ENCODE assay signal across 26 mouse cellular contexts in genomic region chr9:58890893-58891292, GRCm38 (mm10).
DNase-seq lines count a peak whose midpoint lies in the region; ATAC-seq lines count a peak whose summit lies in the region.
"Had no signal": no experiment of that assay in that cellular context is flagged by ENCODE, and none has a peak within 500 bp of the region (broad histone marks: within the 10 kb centered on the region; RNA-seq: fewer than 3 reads in every experiment).

No protein-coding gene starts in this region.

- 79% methylated on average over 8 of the region's 8 CpGs for WGBS in embryonic facial prominence, embryonic 15.5 days
- WGBS in embryonic facial prominence, embryonic 10.5 days: 93% methylated on average over 8 of the region's 8 CpGs
- 74% methylated on average over 8 of the region's 8 CpGs for WGBS in heart, embryonic 12.5 days
- 63% methylated on average over 8 of the region's 8 CpGs for WGBS in heart, embryonic 15.5 days
- WGBS in midbrain, embryonic 11.5 days: 91% methylated on average over 8 of the region's 8 CpGs
- 92% methylated on average over 8 of the region's 8 CpGs for WGBS in midbrain, embryonic 14.5 days

- H3K4me2 ChIP-seq in embryonic facial prominence, embryonic 15.5 days (replicated peaks): no peak overlapping the region
- no peak overlapping the region for H3K4me2 ChIP-seq in heart, embryonic 12.5 days
- H3K4me2 ChIP-seq in heart, embryonic 15.5 days: no peak overlapping the region
- no peak overlapping the region for H3K4me2 ChIP-seq in midbrain, embryonic 11.5 days
- H3K4me2 ChIP-seq in midbrain, embryonic 14.5 days (ENCODE audit: low read length): no peak overlapping the region
- H3K4me2 ChIP-seq: hindbrain, embryonic 13.5 days; intestine, embryonic 15.5 days had no signal

- no peak for ATAC-seq in embryonic facial prominence, embryonic 15.5 days (ENCODE audit: insufficient number of reproducible peaks, low FRiP score, low TSS enrichment, low read depth)
- ATAC-seq in heart, embryonic 12.5 days (ENCODE audit: insufficient number of reproducible peaks, low FRiP score): no peak
- ATAC-seq in heart, embryonic 15.5 days (replicated peaks; ENCODE audit: insufficient number of reproducible peaks, insufficient read depth, low FRiP score, low read depth): no peak
- ATAC-seq in midbrain, embryonic 11.5 days (ENCODE audit: low FRiP score): no peak
- ATAC-seq in midbrain, embryonic 14.5 days (ENCODE audit: low FRiP score, low TSS enrichment): no peak
- ATAC-seq: activated CD4-positive, CD25-positive, alpha-beta regulatory T cell, adult 4 months; forebrain, embryonic 14.5 days; forebrain, postnatal 0 days; hindbrain, embryonic 16.5 days; intestine, embryonic 15.5 days had no signal

- H3K9ac ChIP-seq in embryonic facial prominence, embryonic 15.5 days: no peak overlapping the region
- H3K9ac ChIP-seq in heart, embryonic 12.5 days: no peak overlapping the region
- H3K9ac ChIP-seq in heart, embryonic 15.5 days: no peak overlapping the region
- H3K9ac ChIP-seq in midbrain, embryonic 11.5 days (ENCODE audit: low read length): no peak overlapping the region
- H3K9ac ChIP-seq in midbrain, embryonic 14.5 days (replicated peaks; ENCODE audit: low read length): no peak overlapping the region
- H3K9ac ChIP-seq: forebrain, postnatal 0 days; hindbrain, embryonic 13.5 days; intestine, embryonic 15.5 days had no signal

- no peaks in the 10 kb centered on the region for H3K9me3 ChIP-seq in embryonic facial prominence, embryonic 15.5 days (replicated peaks)
- H3K9me3 ChIP-seq in embryonic facial prominence, embryonic 10.5 days: no peaks in the 10 kb centered on the region
- no peaks in the 10 kb centered on the region for H3K9me3 ChIP-seq in heart, embryonic 12.5 days (replicated peaks)
- H3K9me3 ChIP-seq in heart, embryonic 15.5 days (replicated peaks): no peaks in the 10 kb centered on the region
- H3K9me3 ChIP-seq in midbrain, embryonic 11.5 days (ENCODE audit: control insufficient read depth, low read length): no peaks in the 10 kb centered on the region
- H3K9me3 ChIP-seq in midbrain, embryonic 14.5 days (ENCODE audit: control insufficient read depth, low read length): no peaks in the 10 kb centered on the region
- H3K9me3 ChIP-seq: hindbrain, embryonic 10.5 days; hindbrain, embryonic 13.5 days; intestine, embryonic 15.5 days had no signal

- no peak for DNase-seq in embryonic facial prominence, embryonic 10.5 days (ENCODE audit: low spot score)
- DNase-seq in heart, postnatal 36 days: no peak
- no peak for DNase-seq in heart, postnatal 4 days
- peak; percentile 67 for DNase-seq in midbrain, embryonic 11.5 days (ENCODE audit: low spot score, missing footprints)
- DNase-seq in midbrain, embryonic 14.5 days: no peak
- DNase-seq: adrenal gland, adult 8-10 months; adrenal gland, postnatal 25 days; cerebellum, adult 11-12 months; cerebellum, adult 8-10 months; cerebellum, postnatal 10 days; cerebellum, postnatal 36 days; embryo, embryonic 11 days; forebrain, postnatal 0 days; gastrocnemius, adult 2 months; gastrocnemius, postnatal 14 days; kidney, adult 11 months; kidney, adult 8-10 months had no signal

- peaks cover 53% of the 10 kb centered on the region for H3K36me3 ChIP-seq in embryonic facial prominence, embryonic 15.5 days
- H3K36me3 ChIP-seq in embryonic facial prominence, embryonic 10.5 days (replicated peaks): peaks cover 89% of the 10 kb centered on the region
- peaks cover 48% of the 10 kb centered on the region for H3K36me3 ChIP-seq in heart, embryonic 12.5 days
- H3K36me3 ChIP-seq in heart, embryonic 15.5 days: peaks cover 21% of the 10 kb centered on the region
- peaks cover 18% of the 10 kb centered on the region for H3K36me3 ChIP-seq in midbrain, embryonic 11.5 days (ENCODE audit: control insufficient read depth, insufficient read depth, low read length)
- H3K36me3 ChIP-seq in midbrain, embryonic 14.5 days (ENCODE audit: control insufficient read depth, insufficient read depth, low read length): peaks cover 60% of the 10 kb centered on the region
- H3K36me3 ChIP-seq: intestine, embryonic 15.5 days had no signal

- intact Hi-C loops in heart, postnatal 36 days (cut with DNase I): no loop called here

- H3K4me1 ChIP-seq in embryonic facial prominence, embryonic 15.5 days: no peaks in the 10 kb centered on the region
- H3K4me1 ChIP-seq in embryonic facial prominence, embryonic 10.5 days: no peaks in the 10 kb centered on the region
- peaks cover 19% of the 10 kb centered on the region for H3K4me1 ChIP-seq in heart, embryonic 12.5 days (replicated peaks)
- peaks cover 24% of the 10 kb centered on the region for H3K4me1 ChIP-seq in heart, embryonic 15.5 days (replicated peaks)
- H3K4me1 ChIP-seq in midbrain, embryonic 11.5 days (ENCODE audit: control insufficient read depth, insufficient read depth, low read length): no peaks in the 10 kb centered on the region
- no peaks in the 10 kb centered on the region for H3K4me1 ChIP-seq in midbrain, embryonic 14.5 days (ENCODE audit: control insufficient read depth, insufficient read depth, low read length)
- H3K4me1 ChIP-seq: hindbrain, embryonic 10.5 days; hindbrain, embryonic 13.5 days; intestine, embryonic 15.5 days had no signal

- no peaks in the 10 kb centered on the region for H3K27me3 ChIP-seq in embryonic facial prominence, embryonic 15.5 days
- no peaks in the 10 kb centered on the region for H3K27me3 ChIP-seq in embryonic facial prominence, embryonic 10.5 days (replicated peaks; ENCODE audit: low read depth, poor library complexity, severe bottlenecking)
- no peaks in the 10 kb centered on the region for H3K27me3 ChIP-seq in heart, embryonic 12.5 days (replicated peaks)
- H3K27me3 ChIP-seq in heart, embryonic 15.5 days: no peaks in the 10 kb centered on the region
- no peaks in the 10 kb centered on the region for H3K27me3 ChIP-seq in midbrain, embryonic 11.5 days (ENCODE audit: control insufficient read depth, insufficient read depth, low read length)
- no peaks in the 10 kb centered on the region for H3K27me3 ChIP-seq in midbrain, embryonic 14.5 days (ENCODE audit: control insufficient read depth, insufficient read depth, low read length)
- H3K27me3 ChIP-seq: hindbrain, embryonic 13.5 days; intestine, embryonic 15.5 days had no signal

- no peak overlapping the region for H3K4me3 ChIP-seq in embryonic facial prominence, embryonic 15.5 days (replicated peaks)
- no peak overlapping the region for H3K4me3 ChIP-seq in embryonic facial prominence, embryonic 10.5 days
- no peak overlapping the region for H3K4me3 ChIP-seq in heart, embryonic 12.5 days
- H3K4me3 ChIP-seq in heart, embryonic 15.5 days: no peak overlapping the region
- no peak overlapping the region for H3K4me3 ChIP-seq in midbrain, embryonic 11.5 days (ENCODE audit: low read depth, low read length)
- H3K4me3 ChIP-seq in midbrain, embryonic 14.5 days (replicated peaks; ENCODE audit: low read depth, low read length): no peak overlapping the region
- H3K4me3 ChIP-seq: gastrocnemius, adult 2 months; hindbrain, embryonic 10.5 days; hindbrain, embryonic 13.5 days; intestine, embryonic 15.5 days had no signal

- 0 out of 2 replicates have a peak overlapping the region, but pooled peaks have one; percentile 11 for H3K27ac ChIP-seq in embryonic facial prominence, embryonic 15.5 days (replicated peaks)
- H3K27ac ChIP-seq in embryonic facial prominence, embryonic 10.5 days (replicated peaks): no peak overlapping the region
- peak overlapping the region; percentile 71; the same call in 1 of the 2 replicates for H3K27ac ChIP-seq in heart, embryonic 12.5 days (ENCODE audit: poor library complexity, severe bottlenecking)
- H3K27ac ChIP-seq in heart, embryonic 15.5 days: peak overlapping the region; percentile 74
- H3K27ac ChIP-seq in midbrain, embryonic 11.5 days (ENCODE audit: low read depth, low read length): no peak overlapping the region
- H3K27ac ChIP-seq in midbrain, embryonic 14.5 days (replicated peaks; ENCODE audit: low read depth, low read length): no peak overlapping the region
- H3K27ac ChIP-seq: gastrocnemius, adult 2 months; hindbrain, embryonic 10.5 days; hindbrain, embryonic 13.5 days; intestine, embryonic 15.5 days had no signal

Comparison
In these comparisons a context has a peak if more than half of its experiments do, and no peak if none do; other contexts are left out.
1. H3K27ac ChIP-seq: peak in embryonic facial prominence, embryonic 15.5 days (single experiment), heart, embryonic 12.5 days (single experiment) and heart, embryonic 15.5 days (single experiment); none in embryonic facial prominence, embryonic 10.5 days (single experiment), midbrain, embryonic 11.5 days (single experiment) and midbrain, embryonic 14.5 days (single experiment).